Mouse (Mus musculus) CH12.LX (cell line): Measurements from ENCODE around the gene Gse1. TPM values are rescaled to one million over a fixed set of nuclear protein-coding genes. Genes with fewer than 3 reads are reported as not detected.
A peak's percentile ranks its signal among the peaks of the same experiment; 100 is the strongest.

Source experiments
- DNase-seq: peaks from one replicate; pipeline ENCODE4 v3.0.0-alpha.2; 2013; ENCODE audit errors: extremely low read depth
- H3K27ac ChIP-seq: 2 replicates; pipeline ENCODE4 v1.5.1; 2012; ENCODE audit warnings: low read depth, mild to moderate bottlenecking, control low read depth, moderate library complexity; ENCODE audit not compliant: insufficient read depth
- H3K27me3 ChIP-seq: replicated peaks from 2 replicates; pipeline ENCODE3; 2012; ENCODE audit warnings: inconsistent platforms
- H3K36me3 ChIP-seq, 2 experiments: replicated peaks in 1 of 2; 2 replicates each; pipeline versions ENCODE3 to v1.6.1; 2012; ENCODE audit warnings: inconsistent platforms in 1 of 2, low read length in 1 of 2, mild to moderate bottlenecking in 1 of 2, mixed read lengths in 1 of 2, moderate library complexity in 1 of 2; ENCODE audit not compliant: control insufficient read depth in 1 of 2, insufficient read depth in 1 of 2
- H3K4me1 ChIP-seq, 2 experiments: 2 replicates each; pipeline ENCODE4 v1.6.1; 2012; ENCODE audit warnings: inconsistent platforms in 1 of 2, moderate library complexity in 1 of 2; ENCODE audit not compliant: insufficient read depth in 2 of 2, control insufficient read depth in 1 of 2
- H3K4me2 ChIP-seq: 2 replicates; pipeline ENCODE4 v1.6.1; 2012; ENCODE audit warnings: low read depth, mild to moderate bottlenecking, control low read depth; ENCODE audit not compliant: poor library complexity, insufficient read depth, severe bottlenecking
- H3K4me3 ChIP-seq, 3 experiments: fragments of 150-350 bp in 1 of 3; sonication (generic) in 1 of 3; replicated peaks in 1 of 3; 2 replicates each; pipeline versions ENCODE3 to v1.5.1; 2011 to 2012; ENCODE audit warnings: low read depth in 2 of 3, low read length in 2 of 3, mild to moderate bottlenecking in 2 of 3, moderate library complexity in 2 of 3, control low read depth in 1 of 3, improper control_type of control experiment in 1 of 3, inconsistent platforms in 1 of 3, mixed read lengths in 1 of 3; ENCODE audit not compliant: poor library complexity in 1 of 3
- H3K79me2 ChIP-seq: replicated peaks from 2 replicates; pipeline ENCODE4 v1.6.1; 2012; ENCODE audit warnings: mild to moderate bottlenecking, moderate library complexity; ENCODE audit not compliant: control insufficient read depth, poor library complexity, insufficient read depth, severe bottlenecking; ENCODE audit errors: extremely low read depth
- H3K9ac ChIP-seq: 2 replicates; pipeline ENCODE4 v1.6.1; 2012; ENCODE audit warnings: low read depth, mild to moderate bottlenecking, control low read depth, moderate library complexity; ENCODE audit not compliant: insufficient read depth
- H3K9me3 ChIP-seq: replicated peaks from 2 replicates; pipeline ENCODE3; 2012; ENCODE audit warnings: low read length, inconsistent platforms, mixed read lengths
- CHD1 ChIP-seq: IDR thresholded peaks from 2 replicates; pipeline ENCODE4 v1.6.1; 2012; ENCODE audit warnings: low read depth, low read length, improper control_type of control experiment, inconsistent platforms
- IRF4 ChIP-seq: IDR thresholded peaks from 2 replicates; pipeline ENCODE4 v1.6.1; 2014; ENCODE audit warnings: low read depth, mild to moderate bottlenecking, inconsistent platforms, low read length, improper control_type of control experiment
- MXI1 ChIP-seq: IDR thresholded peaks from 2 replicates; pipeline ENCODE4 v1.6.1; 2011; ENCODE audit warnings: mild to moderate bottlenecking, low read depth, low read length, improper control_type of control experiment
- RAD21 ChIP-seq: IDR thresholded peaks from 2 replicates; pipeline ENCODE4 v1.6.1; 2011; ENCODE audit warnings: low read depth, mild to moderate bottlenecking, low read length, improper control_type of control experiment, moderate library complexity
- TCF12 ChIP-seq: IDR thresholded peaks from 2 replicates; pipeline ENCODE4 v1.6.1; 2014; ENCODE audit warnings: low read depth, mild to moderate bottlenecking, inconsistent platforms, low read length, improper control_type of control experiment
- ZKSCAN1 ChIP-seq: IDR thresholded peaks from 2 replicates; pipeline ENCODE4 v1.6.1; 2012; ENCODE audit warnings: low read depth, inconsistent platforms, low read length, improper control_type of control experiment, borderline replicate concordance
- ZMIZ1 ChIP-seq: IDR thresholded peaks from 2 replicates; pipeline ENCODE4 v1.6.1; 2012; ENCODE audit warnings: low read depth, mild to moderate bottlenecking, inconsistent platforms, low read length, improper control_type of control experiment
- dilution Hi-C: fragments of 300-500 bp; cut with MboI; formaldehyde crosslinking; loops from 2 replicates; pipeline ENCODE4 v1.14.3; 2020; ENCODE audit warnings: low sequenced_read_pairs; ENCODE audit not compliant: extremely low pct_unique_long_range_greater_than_20kb, extremely low pct_ligation_motif_present
- in situ Hi-C: fragments of 300-500 bp; cut with MboI; formaldehyde crosslinking; loops from 3 replicates; pipeline ENCODE4 v1.14.3; 2019; ENCODE audit warnings: low sequenced_read_pairs, low pct_ligation_motif_present, low pct_unique_long_range_greater_than_20kb, mixed read lengths
- polyA plus RNA-seq: library from polyadenylated mRNA; unstranded; fragments of >175 nt; gene quantifications from 2 replicates; pipeline ENCODE4 v1.2.1, GENCODE M21; 2012; ENCODE audit warnings: low read depth; ENCODE audit not compliant: insufficient read length
- total RNA-seq, 2 experiments: library from RNA; depleted of rRNA; stranded (reverse); fragments of 300-350 nt in 1 of 2; fragments of >200 nt in 1 of 2; gene quantifications; 2 replicates each; pipeline ENCODE4 v1.2.3; 2012 to 2014

Gse1 gene
- total and polyA plus RNA-seq, 3 experiments: 1.3 to 9.8 (median 8.5) TPM

- 0 out of 2 replicates have a peak, but pooled peaks have one; percentile 59 for TF ChIP-seq MXI1
- no peak for TF ChIP-seq ZKSCAN1
- no peaks in the 10 kb centered on the region for H3K36me3 ChIP-seq
- peak overlapping the region in 2 of 3 experiments; percentile 9 to 18 for H3K4me3 ChIP-seq
- peaks cover 18% of the 10 kb centered on the region for H3K27me3 ChIP-seq
- no peaks in the 10 kb centered on the region for H3K9me3 ChIP-seq
- in situ Hi-C loops (no loop called here), dilution Hi-C loops (no loop called here)
- H3K79me2 ChIP-seq: no peaks in the 10 kb centered on the region
- H3K4me2 ChIP-seq: peak overlapping the region; percentile 92
- DNase-seq: no peak
- peaks cover 14 to 54% of the 10 kb centered on the region in 2 experiments for H3K4me1 ChIP-seq
- no peak overlapping the region for H3K9ac ChIP-seq
- no peak overlapping the region for H3K27ac ChIP-seq
Observed at GRCm38 (mm10) chr8:120264944-120265453, 36.7 kb downstream of the Gse1 start.

DNA sequence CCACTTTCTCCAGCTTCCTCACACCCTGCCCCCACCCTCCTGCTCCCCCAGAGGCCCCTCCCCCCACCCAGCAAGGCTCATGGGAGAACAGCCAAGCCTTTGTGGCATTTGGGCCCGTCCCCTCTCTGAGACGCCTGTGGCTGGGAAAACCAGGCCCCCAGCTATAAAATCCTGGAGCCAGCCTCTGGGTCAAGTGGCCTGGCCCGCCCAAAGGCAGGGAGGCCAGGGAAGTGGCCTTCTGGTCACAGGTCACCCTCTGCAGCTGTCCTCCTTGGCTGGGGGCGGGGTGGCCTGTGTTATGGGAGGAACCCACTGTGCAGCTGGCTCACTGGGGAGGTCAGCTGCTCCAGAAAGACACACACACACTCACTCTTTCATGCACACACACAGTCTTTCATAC is 37.2 kb downstream of the Gse1 start:
- H3K4me2 ChIP-seq: peak overlapping the region; percentile 92
- no peak overlapping the region for H3K4me3 ChIP-seq
- dilution Hi-C loops (no loop called here), in situ Hi-C loops (no loop called here)
- no peak overlapping the region for H3K27ac ChIP-seq
- H3K36me3 ChIP-seq: no peaks in the 10 kb centered on the region
- H3K9ac ChIP-seq: no peak overlapping the region
- no peaks in the 10 kb centered on the region for H3K79me2 ChIP-seq
- H3K4me1 ChIP-seq: peaks cover 14 to 54% of the 10 kb centered on the region in 2 experiments
- peaks cover 20% of the 10 kb centered on the region for H3K27me3 ChIP-seq
- no peaks in the 10 kb centered on the region for H3K9me3 ChIP-seq
- TF ChIP-seq TCF12: peak; percentile 82; the same call in 1 of the 2 replicates
- TF ChIP-seq MXI1: no peak
- no peak for DNase-seq

DNA sequence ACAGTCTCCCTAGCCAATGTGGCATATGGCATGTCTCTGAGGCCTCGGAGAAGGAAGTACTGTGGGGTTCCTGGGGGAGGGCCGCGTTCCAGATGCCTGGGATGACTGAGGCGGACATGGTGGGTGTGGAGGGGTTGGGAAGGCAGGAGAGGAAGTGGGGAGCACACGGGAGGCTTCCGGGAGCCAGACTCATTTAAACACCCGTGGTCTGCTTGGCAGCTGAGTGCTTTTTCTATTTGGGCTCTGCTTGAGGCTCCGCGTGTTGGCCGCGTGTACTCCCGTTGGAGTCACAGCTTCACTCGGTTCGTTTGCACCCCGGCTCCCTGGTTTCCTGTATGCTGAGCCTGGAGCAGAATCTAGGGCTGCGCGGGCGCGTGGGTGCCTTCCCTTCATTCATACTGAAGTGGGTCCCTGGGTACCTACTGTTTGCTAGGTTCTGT is 40.3 kb downstream of the Gse1 start:
- Histone ChIP-seq H3K36me3 (no peaks in the 10 kb centered on the region), H3K27me3 (peaks cover 26% of the 10 kb centered on the region), H3K4me1 (peaks cover 13 to 47% of the 10 kb centered on the region in 2 experiments), H3K79me2 (no peaks in the 10 kb centered on the region), H3K4me3 (no peak overlapping the region), H3K9me3 (peaks cover 6% of the 10 kb centered on the region), H3K4me2 (no peak overlapping the region), H3K27ac (no peak overlapping the region), H3K9ac (no peak overlapping the region)
- dilution Hi-C loops (no loop called here), in situ Hi-C loops (no loop called here)
- DNase-seq: no peak
- no peak for TF ChIP-seq ZMIZ1
- no peak for TF ChIP-seq RAD21
- no peak for TF ChIP-seq IRF4
- TF ChIP-seq CHD1: no peak
